Mouse (Mus musculus): Measurements from ENCODE around the gene Smchd1.
"Not testable (repeated sequence)": the region's sequence is repeated elsewhere in the genome, so short reads cannot be mapped to it uniquely, and the experiment has no call there.

Gene Smchd1

DNA sequence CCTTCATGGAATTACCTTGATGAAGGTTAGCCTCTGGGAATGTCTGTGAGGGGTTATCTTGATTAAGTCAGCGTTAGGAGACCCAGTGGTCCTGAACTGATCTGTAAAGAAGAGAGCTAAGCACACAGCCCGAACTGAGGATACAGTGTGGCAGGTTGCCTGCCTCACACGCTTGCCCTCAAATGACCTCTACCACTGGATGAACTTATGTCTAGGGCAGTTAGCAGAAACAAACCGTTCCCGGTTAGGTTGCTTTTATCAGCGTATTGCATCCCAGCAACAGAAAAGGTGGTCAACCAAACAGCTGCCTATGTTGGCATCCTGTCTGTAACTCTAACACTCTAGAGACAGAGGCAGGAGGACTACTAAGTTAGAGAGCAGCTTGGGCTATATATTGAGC lies 30.0 kb downstream of the Smchd1 start:
- no peak for DNase-seq (ENCODE audit: low spot score in 2 of 2)

DNA sequence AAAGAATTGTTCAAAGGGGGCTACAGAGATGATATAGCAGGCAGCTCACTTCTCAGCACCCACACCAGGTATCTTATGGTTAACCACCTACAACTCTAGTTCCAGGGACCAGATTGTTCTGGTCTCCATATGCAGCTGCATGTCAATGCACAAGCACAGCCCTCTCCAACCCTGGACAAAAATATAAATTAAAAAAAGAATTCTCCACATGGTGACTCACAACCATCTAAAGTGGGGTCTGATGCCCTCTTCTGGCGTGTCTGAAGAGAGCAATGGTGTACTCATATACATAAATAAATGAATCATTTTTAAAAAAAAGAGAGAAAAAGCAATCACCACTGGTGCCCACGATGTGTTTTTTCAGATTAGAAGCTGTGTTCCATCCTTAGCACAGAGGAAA lies 30.4 kb downstream of the Smchd1 start:
- no peak for DNase-seq (ENCODE audit: low spot score in 2 of 2)

DNA sequence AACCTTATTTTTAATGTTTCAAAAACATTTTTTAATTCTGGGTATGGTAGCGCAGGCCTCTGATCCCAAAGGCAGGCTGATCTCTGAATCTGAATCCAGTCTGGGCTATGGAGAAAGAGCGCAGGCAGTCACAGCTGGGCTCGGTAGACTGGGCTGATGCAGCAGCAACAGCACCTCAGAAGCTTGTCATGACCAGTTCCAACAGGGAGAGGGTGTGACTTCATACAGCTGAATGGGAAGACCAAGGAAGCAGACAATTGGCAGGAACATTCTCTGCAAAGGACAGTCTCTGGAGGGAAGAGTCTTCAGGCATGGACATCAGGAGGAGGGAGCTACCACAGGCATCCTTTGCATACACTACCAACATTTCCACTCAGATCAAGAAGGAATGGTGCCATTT lies 31.0 kb downstream of the Smchd1 start:
- DNase-seq (ENCODE audit: low spot score in 2 of 2) = no peak

DNA sequence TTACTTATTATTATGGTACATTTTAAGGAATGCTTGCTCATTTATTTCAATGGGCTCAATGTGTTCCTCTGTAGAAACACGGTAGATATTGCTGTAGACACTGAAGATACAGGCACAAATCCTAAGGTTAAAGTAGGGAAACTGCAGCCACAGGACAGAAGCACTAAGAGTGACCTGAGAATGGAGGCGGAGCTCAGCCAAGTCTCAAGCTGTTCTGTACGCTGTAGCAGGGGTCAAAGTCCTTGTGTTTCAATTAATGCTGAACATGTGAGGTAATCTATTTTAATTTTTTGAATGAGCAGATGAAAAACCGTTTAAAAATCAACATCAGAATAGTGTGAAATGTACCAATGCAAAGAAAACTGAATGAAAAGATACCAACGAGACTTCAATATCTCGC lies 31.9 kb downstream of the Smchd1 start:
- no peak for DNase-seq (ENCODE audit: low spot score in 2 of 2)

DNA sequence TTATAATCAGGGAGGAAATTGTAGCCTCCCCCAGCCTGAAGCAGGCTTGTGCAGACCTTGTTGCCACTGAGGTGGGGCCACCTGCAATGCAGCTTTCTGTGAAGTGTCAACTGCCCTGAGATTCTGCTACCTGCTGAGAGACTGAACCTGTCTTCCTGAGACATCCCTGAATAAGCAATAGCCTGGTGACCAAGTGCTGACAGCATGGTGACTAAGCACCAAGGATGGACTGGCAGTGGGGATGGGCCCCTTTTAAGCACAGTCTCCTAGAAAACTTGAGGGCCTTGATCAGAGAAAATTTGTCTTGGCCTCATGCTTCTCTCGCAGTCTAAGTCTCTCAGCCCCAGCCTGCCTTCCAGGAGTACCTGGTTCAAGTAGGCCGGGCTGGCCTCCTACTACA lies 52.6 kb downstream of the Smchd1 start:
- not testable (repeated sequence) for DNase-seq (ENCODE audit: low spot score in 2 of 2)

DNA sequence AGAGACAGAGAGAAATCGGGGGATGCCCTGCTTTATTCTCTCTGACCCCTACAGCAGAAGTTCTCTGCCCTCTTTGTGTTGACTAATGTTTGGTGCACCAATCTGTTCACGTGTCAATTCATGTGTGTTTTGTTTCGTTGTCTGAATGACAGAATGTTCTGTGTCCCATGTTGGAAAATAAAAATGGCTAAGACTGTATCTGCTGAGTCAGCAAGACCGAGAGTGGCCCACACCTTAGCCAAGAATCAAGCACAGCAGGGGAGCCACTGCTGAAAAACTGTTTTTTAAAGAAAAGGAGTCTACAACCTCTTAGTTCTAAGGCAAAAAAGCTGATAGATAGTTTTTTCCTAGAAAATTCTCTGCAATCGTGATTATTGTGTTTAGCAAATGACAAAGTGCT lies 55.7 kb downstream of the Smchd1 start:
- not testable (repeated sequence) for DNase-seq (ENCODE audit: low spot score in 2 of 2)

DNA sequence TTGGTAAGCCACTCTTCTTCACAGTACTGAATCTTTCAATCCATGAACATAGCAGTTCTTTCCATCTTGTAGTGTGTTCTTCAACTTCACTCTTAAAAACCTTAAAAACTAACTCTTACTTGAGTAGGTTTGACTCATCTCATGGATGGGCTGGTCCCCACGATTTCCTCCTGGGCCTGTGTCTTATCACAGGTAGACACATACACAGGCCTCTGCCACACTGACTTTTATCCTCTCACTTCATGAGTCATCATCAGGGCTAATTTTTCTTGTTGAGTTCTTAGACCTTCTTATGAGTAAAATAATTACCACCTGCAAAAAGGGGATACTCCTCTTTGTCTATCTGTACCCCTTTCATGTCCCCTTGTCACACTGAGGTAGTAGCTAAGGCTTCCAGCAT lies 58.1 kb downstream of the Smchd1 start:
- DNase-seq (ENCODE audit: low spot score in 2 of 2) = no peak

DNA sequence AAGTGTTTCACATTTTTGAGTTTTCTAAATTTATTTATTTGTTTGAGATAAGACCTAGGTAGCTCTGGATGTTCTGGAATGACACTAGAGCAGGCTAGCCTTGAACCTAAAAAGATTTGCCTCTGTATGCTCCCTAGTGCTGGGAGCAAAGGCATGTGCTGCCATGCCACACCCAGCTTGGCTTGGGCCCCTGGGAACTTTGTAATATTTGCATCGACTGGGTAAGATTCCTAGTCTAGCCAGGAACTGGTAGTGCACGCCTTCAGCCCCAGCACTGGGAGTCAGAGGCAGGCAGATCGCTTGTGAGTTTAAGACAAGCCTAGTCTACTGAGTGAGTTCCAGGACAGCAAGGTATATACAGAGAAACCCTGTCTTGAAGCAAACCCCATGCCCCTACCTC lies 87.7 kb downstream of the Smchd1 start:
- DNase-seq (ENCODE audit: low spot score in 2 of 2) = no peak

DNA sequence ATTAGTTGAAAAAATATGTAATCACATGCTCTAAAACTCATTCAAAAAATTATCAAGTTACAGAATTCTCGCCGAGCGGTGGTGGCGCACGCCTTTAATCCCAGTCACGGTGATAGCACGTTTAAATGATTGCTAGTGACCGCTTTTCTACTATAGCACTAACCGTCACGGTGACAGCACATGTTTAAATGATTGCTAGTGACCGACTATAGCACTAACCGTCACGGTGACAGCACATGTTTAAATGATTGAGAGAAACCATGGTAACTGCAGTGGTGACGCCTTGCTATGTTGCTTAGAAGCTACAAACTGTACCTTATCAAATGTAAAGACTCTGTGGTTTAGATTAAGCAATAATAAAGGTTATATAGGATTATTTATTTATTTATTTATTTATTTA lies 94.8 kb downstream of the Smchd1 start:
- no peak for DNase-seq (ENCODE audit: low spot score in 2 of 2)

DNA sequence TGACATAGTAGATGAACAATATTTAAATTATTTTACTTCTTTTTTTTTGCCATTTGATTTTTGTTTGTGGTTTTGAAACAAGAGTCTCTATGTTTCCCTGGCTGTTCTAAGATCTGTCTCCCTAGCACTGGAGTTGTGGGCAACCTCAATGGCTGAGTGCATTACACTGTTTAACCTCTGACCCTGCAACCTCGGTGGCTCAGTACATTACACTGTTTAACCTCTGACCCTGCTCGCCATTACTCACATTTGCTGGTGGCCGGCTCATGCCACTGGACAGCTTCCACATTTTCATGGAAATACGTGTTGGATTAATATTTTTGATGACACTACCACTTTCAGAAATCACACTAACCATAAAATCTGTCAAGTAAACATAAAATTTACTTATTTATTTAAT lies 97.2 kb downstream of the Smchd1 start:
- DNase-seq (ENCODE audit: low spot score in 2 of 2) = no peak

DNA sequence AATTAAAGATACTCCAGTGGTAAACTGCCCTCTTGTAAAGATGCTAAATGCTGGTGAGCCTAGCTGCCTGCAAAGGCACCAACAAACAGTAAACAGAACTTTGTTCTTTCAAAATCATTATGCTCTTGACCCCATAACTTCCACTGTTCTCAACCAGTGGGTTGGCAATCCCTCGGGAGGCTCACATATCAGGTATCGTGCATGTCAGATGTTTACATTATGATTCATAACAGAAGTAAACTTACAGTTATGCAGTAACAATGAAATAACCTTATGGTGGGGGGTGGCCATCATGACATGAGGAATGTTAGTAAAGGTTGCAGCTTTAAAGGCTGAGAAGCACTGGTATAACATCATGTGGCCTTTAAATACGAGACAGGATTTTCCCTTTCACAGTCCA lies 119.6 kb downstream of the Smchd1 start:
- no peak for DNase-seq (ENCODE audit: low spot score in 2 of 2)

DNA sequence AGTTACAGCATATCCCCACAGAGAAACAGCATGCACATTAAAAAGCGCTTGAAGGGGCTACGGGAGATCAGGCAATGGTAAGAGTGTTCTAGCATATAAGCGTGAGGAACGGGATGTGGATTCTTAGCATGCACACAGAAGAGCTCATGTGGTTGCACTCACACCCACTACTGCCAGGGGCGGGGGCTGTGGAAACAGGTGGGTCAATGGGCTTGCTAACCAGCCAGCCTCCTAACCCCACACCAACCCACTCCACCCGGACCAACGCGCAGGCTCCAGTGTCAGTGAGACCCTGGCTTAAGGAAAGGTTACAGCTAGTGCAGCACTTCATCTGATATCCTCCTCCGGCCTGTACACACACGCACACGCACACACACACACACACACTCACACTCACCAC lies 120.9 kb downstream of the Smchd1 start:
- no peak for DNase-seq (ENCODE audit: low spot score in 2 of 2)

DNA sequence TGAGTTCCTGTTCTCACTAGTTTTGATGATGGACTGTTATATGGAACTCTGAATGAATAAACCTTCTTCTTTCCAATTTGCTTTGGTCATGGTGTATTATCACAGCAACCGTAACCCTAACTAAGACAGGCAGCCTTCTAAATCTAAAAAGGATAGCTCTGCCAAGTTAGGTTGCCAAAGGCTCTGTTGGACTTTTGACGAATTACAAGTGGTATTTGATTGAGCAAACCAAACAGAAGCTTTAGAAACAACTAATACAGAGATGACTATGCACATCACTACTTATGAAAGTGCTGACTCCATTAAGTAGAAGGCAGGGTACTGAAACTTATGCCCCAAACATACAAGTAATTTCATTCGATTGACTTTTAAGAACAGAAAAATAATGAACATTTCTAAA lies 127.0 kb downstream of the Smchd1 start:
- no peak for DNase-seq (ENCODE audit: low spot score in 2 of 2)

DNA sequence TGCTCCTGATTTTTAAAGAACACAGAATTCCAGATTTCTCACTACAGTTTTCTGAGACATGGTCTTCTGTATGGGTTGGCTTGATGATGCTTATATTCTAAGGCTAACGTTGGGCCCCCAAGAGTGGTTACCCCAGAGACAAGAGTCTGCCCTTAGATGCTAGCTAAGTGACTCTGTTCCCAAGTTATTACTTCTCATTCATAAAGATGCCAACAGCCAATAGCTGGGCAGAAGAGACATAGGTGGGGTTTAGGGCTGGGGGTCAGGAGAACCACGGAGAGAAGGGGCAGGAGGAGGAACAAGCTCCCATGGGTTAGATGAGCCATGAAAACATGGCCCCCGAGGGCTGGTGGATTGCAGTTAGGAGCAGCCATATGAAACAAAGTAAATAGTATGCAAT lies 133.1 kb downstream of the Smchd1 start:
- no peak for DNase-seq (ENCODE audit: low spot score in 2 of 2)

DNA sequence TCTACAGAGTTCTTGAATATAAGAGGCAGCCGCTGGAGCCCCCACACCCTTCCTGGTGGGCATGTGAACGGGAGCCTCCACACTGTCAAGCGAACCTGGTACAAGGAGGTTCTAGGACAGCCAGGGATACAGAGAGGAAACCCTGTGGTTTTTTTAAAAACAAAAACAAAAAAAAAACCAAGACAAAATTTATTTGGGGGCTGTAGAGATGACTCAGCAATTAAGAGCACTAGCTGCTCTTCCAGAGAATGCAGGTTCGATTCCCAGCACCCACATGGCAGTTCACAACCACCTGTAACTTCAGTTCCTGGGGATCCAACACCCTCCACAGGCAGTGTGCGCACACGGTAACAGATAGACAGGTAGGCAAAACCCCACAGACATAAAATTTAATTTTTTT lies 136.5 kb downstream of the Smchd1 start:
- DNase-seq (ENCODE audit: low spot score in 2 of 2) = no peak

DNA sequence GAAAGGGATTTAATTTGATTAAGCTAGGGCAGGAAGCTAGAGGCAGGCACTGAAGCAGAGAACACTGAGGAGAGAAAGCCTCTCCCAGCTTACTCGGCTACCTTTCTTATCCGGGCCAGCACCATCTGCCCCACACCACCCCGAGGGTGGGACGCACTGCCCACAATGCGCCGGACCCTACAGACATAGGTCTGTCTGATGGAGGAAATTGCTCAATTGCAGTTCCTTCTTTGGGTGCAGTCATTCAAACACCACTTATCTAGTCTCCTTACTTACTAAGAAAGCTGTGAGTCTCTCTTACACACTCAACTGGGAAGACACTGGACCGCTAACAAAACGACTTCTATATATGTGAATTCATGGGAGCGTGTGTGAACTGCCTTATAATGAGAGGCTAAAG lies 137.6 kb downstream of the Smchd1 start:
- DNase-seq (ENCODE audit: low spot score in 2 of 2) = no peak

DNA sequence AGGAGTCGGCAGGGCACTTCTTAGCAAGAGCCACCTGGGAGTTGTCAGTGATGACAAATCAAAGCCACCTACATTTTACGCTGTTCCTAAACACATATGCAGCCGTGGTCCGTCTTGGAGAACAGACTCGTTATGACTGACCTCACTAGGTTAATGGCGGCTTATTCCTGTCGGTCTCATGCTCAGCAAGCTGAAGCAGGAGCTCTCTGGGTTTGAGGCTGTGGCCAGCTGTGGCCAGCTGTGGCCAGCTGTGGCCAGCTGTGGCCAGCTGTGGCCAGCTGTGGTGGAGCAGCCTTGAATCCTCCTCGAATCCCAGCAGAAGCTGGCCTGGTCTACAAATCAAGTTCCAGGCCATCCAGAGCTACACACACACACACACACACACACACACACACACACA lies 138.7 kb downstream of the Smchd1 start:
- no peak for DNase-seq (ENCODE audit: low spot score in 2 of 2)

DNA sequence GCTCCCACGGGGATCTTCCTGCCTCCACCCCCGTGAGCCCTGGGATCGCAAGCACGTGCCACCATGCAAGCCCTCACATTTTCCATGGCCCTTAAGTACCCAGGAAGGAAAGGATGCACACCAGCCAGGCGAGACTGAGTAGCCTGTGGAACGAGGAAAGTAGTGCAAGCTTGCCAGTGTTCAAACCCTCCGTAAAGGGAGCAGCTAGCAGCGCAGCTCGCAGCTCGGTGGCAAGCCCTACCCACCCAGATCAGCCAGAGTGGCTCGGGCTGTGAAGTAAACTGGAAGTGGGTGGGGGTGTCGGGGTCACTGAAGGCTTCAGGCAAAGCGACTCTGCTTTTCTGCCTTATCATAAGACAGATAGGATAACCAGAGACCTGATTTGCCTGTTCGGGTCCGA lies 142.8 kb downstream of the Smchd1 start:
- no peak for DNase-seq (ENCODE audit: low spot score in 2 of 2)

DNA sequence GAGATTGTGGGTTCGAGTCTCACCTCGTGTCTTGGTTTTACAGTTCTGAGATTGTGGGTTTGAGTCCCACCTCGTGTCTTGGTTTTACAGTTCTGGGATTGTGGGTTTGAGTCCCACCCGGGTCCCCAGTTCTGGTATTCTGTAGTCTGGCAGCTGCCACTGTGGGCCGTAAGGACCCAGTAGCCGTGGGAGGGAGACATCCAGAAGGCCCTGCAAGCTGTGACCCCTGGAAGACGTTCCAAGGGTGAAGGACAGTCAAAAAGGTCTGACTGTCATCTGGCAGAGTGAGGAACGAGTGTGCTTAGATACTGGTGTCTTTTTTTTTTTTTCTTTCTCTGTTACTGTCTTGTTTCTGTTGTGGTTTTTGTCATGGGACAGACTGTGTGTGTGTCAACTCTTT lies 154.4 kb downstream of the Smchd1 start:
- not testable (repeated sequence) for DNase-seq (ENCODE audit: low spot score in 2 of 2)

DNA sequence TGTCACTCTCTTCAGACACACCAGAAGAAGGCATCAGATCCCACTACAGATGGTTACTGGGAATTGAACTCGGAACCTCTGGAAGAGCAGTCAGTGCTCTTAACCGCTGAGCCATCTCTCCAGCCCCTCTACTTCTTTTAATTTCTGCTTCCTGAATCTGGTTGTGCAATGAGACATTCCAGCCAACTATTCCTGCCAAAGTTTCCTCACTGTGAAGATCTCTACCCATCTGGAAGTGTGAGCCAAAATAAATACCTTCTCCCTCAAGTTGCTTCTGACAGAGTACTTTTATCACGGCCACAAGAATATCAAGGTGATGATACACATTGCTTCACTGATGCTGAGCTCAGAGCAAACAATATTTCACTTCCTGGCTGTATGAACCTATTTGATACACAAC lies 155.8 kb downstream of the Smchd1 start:
- no peak for DNase-seq (ENCODE audit: low spot score in 2 of 2)

DNA sequence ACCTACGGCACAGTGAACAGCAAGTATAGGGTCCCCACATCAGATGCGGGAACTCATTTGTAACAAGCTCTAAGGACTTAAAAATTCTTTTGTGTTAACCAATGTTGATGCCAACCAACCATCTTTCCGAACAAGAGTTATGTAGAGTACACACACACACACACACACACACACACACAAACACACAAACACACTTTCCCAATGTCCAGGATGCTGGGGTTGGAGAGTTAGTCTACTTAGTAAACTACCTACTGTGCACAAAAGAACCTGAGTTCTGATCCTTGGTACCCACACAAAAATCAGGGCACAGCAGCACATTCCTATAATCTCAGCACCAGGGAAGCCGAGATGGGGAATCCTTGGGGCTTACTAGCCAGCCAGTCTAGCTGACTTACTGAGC lies 157.6 kb downstream of the Smchd1 start:
- DNase-seq (ENCODE audit: low spot score in 2 of 2) = no peak

DNA sequence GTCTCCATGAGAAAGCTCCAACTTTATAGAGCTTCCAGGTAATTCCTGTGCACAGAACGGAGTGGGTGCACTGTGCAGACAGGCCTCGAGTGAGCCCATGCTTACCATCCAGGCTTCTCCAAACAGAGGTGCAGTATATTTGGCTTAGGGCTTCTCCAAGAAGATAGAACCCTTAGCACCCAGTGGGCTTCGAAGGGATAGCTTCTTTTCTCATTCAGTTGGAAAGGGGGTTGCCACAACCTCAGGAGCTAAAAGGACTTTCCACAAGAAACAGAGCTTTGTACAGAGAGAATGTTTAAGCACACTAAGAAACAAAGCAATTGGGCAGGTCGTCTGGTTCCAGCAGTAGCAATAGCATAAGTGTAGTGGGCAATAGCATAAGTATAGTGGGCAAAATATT lies 160.8 kb downstream of the Smchd1 start:
- DNase-seq (ENCODE audit: low spot score in 2 of 2) = no peak

DNA sequence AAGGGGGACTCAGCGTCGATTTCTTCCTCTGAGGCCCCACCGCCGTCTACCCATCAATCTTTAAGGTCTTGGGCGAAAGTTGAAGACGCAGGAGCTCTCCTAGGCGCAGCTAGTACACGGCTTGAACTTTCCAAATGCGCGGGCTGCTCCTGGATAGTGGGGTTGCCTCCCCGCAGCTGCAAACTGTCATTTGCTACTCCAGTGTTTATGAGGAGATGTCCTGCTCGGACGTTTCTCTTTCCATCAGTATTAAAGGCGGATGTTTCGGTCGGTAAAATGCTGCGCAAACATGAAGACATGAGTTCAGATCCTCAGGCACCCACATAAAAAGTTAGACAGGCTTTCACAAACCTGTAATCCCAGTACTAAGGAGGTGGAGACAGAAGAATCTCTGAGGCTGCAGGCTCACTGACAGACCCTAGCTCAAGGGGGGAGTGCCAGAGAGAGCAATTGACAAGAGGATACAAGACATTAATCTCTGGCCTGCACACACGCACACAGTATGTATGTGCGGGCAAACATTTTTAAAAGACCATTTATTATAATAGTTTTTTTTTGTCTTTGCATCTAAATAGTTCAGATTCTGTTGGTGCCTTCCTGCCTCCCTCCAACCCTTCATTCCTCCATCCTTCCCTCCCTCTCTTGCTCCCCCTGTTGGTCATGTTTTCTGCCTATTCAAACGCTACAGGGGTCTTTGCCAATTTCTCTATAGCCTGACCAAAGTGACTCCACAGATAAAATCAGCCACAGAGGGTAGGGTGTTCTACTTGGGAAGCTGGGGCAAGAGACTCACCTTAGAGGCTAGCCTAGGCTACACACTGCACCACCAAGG lies 163.6 kb downstream of the Smchd1 start, which contains the start of gene Emilin2:
Emilin2 (minus strand) TSS at position 639 of the 832 bp plus-strand sequence.
- peak; percentile 70 to 83 for DNase-seq (ENCODE audit: low spot score in 2 of 2)

All from spleen, postnatal 4 days (tissue).